Mouse (Mus musculus): ENCODE data around the gene Mgat5. TPM values are rescaled to one million over a fixed set of nuclear protein-coding genes. Genes with fewer than 3 reads are reported as not detected.

Mgat5 gene
- polyA plus RNA-seq, 1 experiment from 2014 or later = 9.6 TPM

DNA sequence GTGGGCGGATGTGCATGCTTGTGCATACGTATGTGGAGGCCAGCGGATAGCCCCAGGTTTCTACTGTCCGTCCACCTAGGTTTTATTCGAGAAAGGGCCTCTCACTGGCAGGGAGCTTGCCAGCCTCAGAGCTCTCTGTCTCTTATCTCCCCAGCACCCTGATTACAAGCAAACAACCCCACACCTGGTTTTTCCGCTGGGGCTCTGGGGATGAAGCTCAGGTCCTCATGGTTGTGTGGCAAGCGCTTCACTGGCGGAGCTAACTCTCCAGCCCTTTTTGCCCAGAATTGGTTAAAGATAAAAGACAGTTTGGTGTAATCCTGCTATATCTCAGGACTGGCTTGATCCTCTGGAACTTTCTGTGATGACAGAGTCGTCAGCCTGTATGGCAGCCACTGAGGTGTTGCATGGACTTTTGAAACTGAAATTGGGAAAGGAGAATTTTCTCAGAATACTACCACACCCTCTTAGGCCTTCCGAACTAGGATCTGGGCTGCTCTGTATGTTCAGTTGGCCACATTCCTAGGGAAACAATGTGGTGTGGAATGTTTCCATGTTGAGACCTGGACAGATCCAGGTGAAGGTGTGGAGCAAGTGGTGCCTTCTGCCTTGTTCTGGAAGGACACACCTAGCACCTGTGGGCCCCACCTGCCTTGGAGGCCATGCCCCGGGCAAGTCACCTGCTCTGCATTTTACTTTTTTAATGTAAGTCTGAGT lies 39.4 kb downstream of the Mgat5 start:
- Histone ChIP-seq H3K4me1 (peaks cover 10% of the 10 kb centered on the region), H3K9ac (no peak overlapping the region), H3K36me3 (no peaks in the 10 kb centered on the region), H3K27me3 (replicated peaks) (no peaks in the 10 kb centered on the region), H3K4me2 (replicated peaks) (no peak overlapping the region), H3K27ac (no peak overlapping the region), H3K9me3 (no peaks in the 10 kb centered on the region), H3K4me3 (no peak overlapping the region)
- 93% methylated on average over 11 of the region's 11 CpGs for WGBS
- ATAC-seq (ENCODE audit: low FRiP score, low read depth) = no peak

DNA sequence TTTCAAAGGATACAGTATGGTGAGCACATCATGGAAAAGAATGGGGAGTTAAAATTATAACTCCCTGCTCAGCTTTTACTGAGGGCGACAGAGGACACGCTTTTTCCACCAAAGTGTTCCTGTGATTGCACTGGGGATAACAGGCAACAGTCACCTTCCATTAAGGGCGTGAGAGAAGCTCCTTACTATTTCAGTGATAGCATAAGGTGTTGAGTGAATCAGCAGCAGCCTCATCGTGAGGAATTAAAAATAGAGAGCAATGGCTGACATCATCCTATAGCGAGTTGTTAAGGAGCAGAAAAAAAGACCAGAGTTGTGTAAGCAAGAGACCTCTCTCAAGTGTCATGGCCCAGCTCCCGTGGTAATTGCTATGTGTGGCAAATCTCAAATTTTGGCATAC lies 41.3 kb downstream of the Mgat5 start:
- Histone ChIP-seq H3K9me3 (no peaks in the 10 kb centered on the region), H3K36me3 (no peaks in the 10 kb centered on the region), H3K4me3 (no peak overlapping the region), H3K4me1 (no peaks in the 10 kb centered on the region), H3K27me3 (replicated peaks) (no peaks in the 10 kb centered on the region), H3K4me2 (replicated peaks) (no peak overlapping the region), H3K27ac (no peak overlapping the region), H3K9ac (no peak overlapping the region)
- no peak for ATAC-seq (ENCODE audit: low FRiP score, low read depth)
- 92% methylated on average over 6 of the region's 6 CpGs for WGBS

- H3K9me3 ChIP-seq = no peaks in the 10 kb centered on the region
- H3K4me1 ChIP-seq = no peaks in the 10 kb centered on the region
- no peak overlapping the region for H3K4me3 ChIP-seq
- no peak overlapping the region for H3K9ac ChIP-seq
- whole genome bisulfite sequencing = 84% methylated on average over 1 of the region's 1 CpGs
- H3K36me3 ChIP-seq = no peaks in the 10 kb centered on the region; the same call in 1 of the 2 replicates
- no peak overlapping the region for H3K4me2 ChIP-seq (replicated peaks)
- H3K27ac ChIP-seq = no peak overlapping the region
- no peak for ATAC-seq (ENCODE audit: low FRiP score, low read depth)
- H3K27me3 ChIP-seq (replicated peaks) = no peaks in the 10 kb centered on the region
Measured at GRCm38 (mm10) chr1:127248433-127248832, 43.6 kb downstream of the Mgat5 start.

- H3K4me1 ChIP-seq = no peaks in the 10 kb centered on the region
- H3K9ac ChIP-seq = no peak overlapping the region
- ATAC-seq (ENCODE audit: low FRiP score, low read depth) = no peak
Measured at GRCm38 (mm10) chr1:127249621-127250020, 44.8 kb downstream of the Mgat5 start.

GRCm38 (mm10) chr1:127250313-127250712 lies 45.5 kb downstream of the Mgat5 start:
- H3K27ac ChIP-seq = no peak overlapping the region
- H3K9ac ChIP-seq = no peak overlapping the region
- H3K27me3 ChIP-seq (replicated peaks) = no peaks in the 10 kb centered on the region
- no peak overlapping the region for H3K4me3 ChIP-seq
- no peaks in the 10 kb centered on the region for H3K4me1 ChIP-seq
- H3K9me3 ChIP-seq = no peaks in the 10 kb centered on the region
- no peaks in the 10 kb centered on the region; the same call in 1 of the 2 replicates for H3K36me3 ChIP-seq
- no peak overlapping the region for H3K4me2 ChIP-seq (replicated peaks)
- no peak for ATAC-seq (ENCODE audit: low FRiP score, low read depth)

More at GRCm38 (mm10) chr1:127249621-127250020, 44.8 kb downstream of the Mgat5 start:
- no peak overlapping the region for H3K4me3 ChIP-seq
- H3K4me2 ChIP-seq (replicated peaks) = no peak overlapping the region
- H3K27ac ChIP-seq = no peak overlapping the region
- H3K36me3 ChIP-seq = no peaks in the 10 kb centered on the region; the same call in 1 of the 2 replicates
- no peaks in the 10 kb centered on the region for H3K9me3 ChIP-seq
- H3K27me3 ChIP-seq (replicated peaks) = no peaks in the 10 kb centered on the region

GRCm38 (mm10) chr1:127251751-127252150 lies 46.9 kb downstream of the Mgat5 start:
- H3K4me3 ChIP-seq = no peak overlapping the region
- H3K27me3 ChIP-seq (replicated peaks) = no peaks in the 10 kb centered on the region
- no peak overlapping the region for H3K9ac ChIP-seq
- no peaks in the 10 kb centered on the region for H3K4me1 ChIP-seq
- no peaks in the 10 kb centered on the region; the same call in 1 of the 2 replicates for H3K36me3 ChIP-seq
- WGBS = 90% methylated on average over 7 of the region's 7 CpGs
- no peak overlapping the region for H3K4me2 ChIP-seq (replicated peaks)
- ATAC-seq (ENCODE audit: low FRiP score, low read depth) = no peak
- no peaks in the 10 kb centered on the region for H3K9me3 ChIP-seq
- no peak overlapping the region for H3K27ac ChIP-seq

- H3K9me3 ChIP-seq = no peaks in the 10 kb centered on the region
- WGBS = 92% methylated on average over 8 of the region's 8 CpGs
Measured at GRCm38 (mm10) chr1:127257005-127257404, 52.2 kb downstream of the Mgat5 start.

DNA sequence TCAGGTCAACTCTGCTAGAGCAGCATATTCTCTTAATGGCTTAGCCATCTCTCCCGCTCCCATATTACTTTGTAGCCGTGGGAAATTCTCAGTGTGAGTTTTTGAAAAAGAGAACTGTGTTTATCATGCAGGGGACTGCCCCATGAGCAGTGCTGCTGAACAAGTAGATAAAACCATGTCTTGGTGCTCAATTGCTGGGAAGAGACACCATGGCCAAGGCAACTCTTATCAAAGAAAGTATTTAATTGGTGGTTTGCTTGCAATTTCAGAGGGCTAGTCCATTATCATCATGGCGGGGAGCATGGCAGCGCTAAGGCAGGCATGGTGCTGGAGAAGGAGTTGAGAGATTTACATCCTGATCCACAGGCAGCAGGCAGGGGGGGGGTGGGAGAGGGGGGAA lies 54.9 kb downstream of the Mgat5 start:
- 79% methylated on average over 4 of the region's 4 CpGs for WGBS
- ATAC-seq (ENCODE audit: low FRiP score, low read depth) = no peak
- no peaks in the 10 kb centered on the region; the same call in 1 of the 2 replicates for H3K36me3 ChIP-seq
- H3K9me3 ChIP-seq = no peaks in the 10 kb centered on the region
- H3K27me3 ChIP-seq (replicated peaks) = no peaks in the 10 kb centered on the region
- no peak overlapping the region for H3K27ac ChIP-seq
- no peak overlapping the region for H3K4me2 ChIP-seq (replicated peaks)
- H3K4me1 ChIP-seq = peaks cover 6% of the 10 kb centered on the region; the same call in 1 of the 2 replicates
- H3K9ac ChIP-seq = no peak overlapping the region
- no peak overlapping the region for H3K4me3 ChIP-seq

More at GRCm38 (mm10) chr1:127257005-127257404, 52.2 kb downstream of the Mgat5 start:
- Histone ChIP-seq H3K4me2 (replicated peaks) (no peak overlapping the region), H3K4me3 (no peak overlapping the region), H3K36me3 (no peaks in the 10 kb centered on the region; the same call in 1 of the 2 replicates), H3K27me3 (replicated peaks) (no peaks in the 10 kb centered on the region), H3K9ac (no peak overlapping the region), H3K27ac (no peak overlapping the region), H3K4me1 (0 out of 2 replicates have a peak, but pooled peaks cover 3% of the 10 kb centered on the region)
- ATAC-seq (ENCODE audit: low FRiP score, low read depth) = no peak

GRCm38 (mm10) chr1:127260969-127261368 lies 56.2 kb downstream of the Mgat5 start:
- ATAC-seq (ENCODE audit: low FRiP score, low read depth) = no peak
- H3K9ac ChIP-seq = no peak overlapping the region
- H3K36me3 ChIP-seq = no peaks in the 10 kb centered on the region; the same call in 1 of the 2 replicates
- no peaks in the 10 kb centered on the region for H3K27me3 ChIP-seq (replicated peaks)
- H3K4me3 ChIP-seq = no peak overlapping the region
- no peak overlapping the region for H3K4me2 ChIP-seq (replicated peaks)
- 55% methylated on average over 6 of the region's 6 CpGs for WGBS
- no peak overlapping the region for H3K27ac ChIP-seq
- H3K4me1 ChIP-seq = peaks cover 6% of the 10 kb centered on the region; the same call in 1 of the 2 replicates
- H3K9me3 ChIP-seq = no peaks in the 10 kb centered on the region

DNA sequence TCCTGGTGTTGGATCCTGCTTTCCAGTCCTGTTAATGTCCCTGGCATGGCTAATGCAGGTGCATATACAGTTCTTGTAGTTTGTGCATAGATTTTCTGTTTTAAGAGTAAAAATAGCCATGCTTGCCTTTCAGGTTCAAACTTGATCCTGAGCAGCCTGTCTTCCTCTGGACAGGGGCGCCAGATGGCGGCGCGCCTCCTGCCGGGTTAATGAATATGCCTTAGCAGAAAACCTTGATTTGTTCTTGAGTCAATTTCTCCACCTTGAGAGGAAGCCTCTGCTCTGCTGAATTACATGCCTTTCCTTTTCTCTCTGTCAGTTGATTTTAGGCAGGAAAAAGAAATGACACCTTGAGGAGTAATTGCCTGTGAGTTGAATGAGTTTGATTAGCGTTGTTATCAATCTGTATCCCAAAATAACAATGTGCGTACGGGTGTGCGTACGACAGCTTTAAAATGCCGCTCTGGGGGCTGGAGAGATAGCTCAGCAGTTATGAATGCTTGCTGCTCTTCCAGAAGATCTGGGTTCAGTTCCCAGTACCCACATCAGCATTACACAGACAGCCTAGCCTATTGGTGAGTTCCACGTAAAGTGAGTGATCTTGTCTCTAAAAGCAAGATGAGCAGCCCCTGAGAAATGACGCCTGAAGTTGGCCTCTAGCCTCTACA lies 57.5 kb downstream of the Mgat5 start:
- no peak for ATAC-seq (ENCODE audit: low FRiP score, low read depth)
- peaks cover 6% of the 10 kb centered on the region; the same call in 1 of the 2 replicates for H3K4me1 ChIP-seq
- H3K4me2 ChIP-seq (replicated peaks) = no peak overlapping the region
- no peak overlapping the region for H3K27ac ChIP-seq
- no peak overlapping the region for H3K4me3 ChIP-seq
- no peaks in the 10 kb centered on the region for H3K27me3 ChIP-seq (replicated peaks)
- WGBS = 78% methylated on average over 13 of the region's 13 CpGs
- H3K9me3 ChIP-seq = no peaks in the 10 kb centered on the region
- no peak overlapping the region for H3K9ac ChIP-seq
- H3K36me3 ChIP-seq = no peaks in the 10 kb centered on the region

GRCm38 (mm10) chr1:127267985-127268384 lies 63.2 kb downstream of the Mgat5 start:
- ATAC-seq (ENCODE audit: low FRiP score, low read depth) = peak; percentile 69
- Histone ChIP-seq H3K27ac (no peak overlapping the region), H3K9ac (no peak overlapping the region), H3K27me3 (replicated peaks) (no peaks in the 10 kb centered on the region), H3K4me3 (no peak overlapping the region), H3K4me2 (replicated peaks) (no peak overlapping the region), H3K4me1 (no peaks in the 10 kb centered on the region), H3K9me3 (no peaks in the 10 kb centered on the region), H3K36me3 (no peaks in the 10 kb centered on the region)
- 69% methylated on average over 5 of the region's 5 CpGs for WGBS

DNA sequence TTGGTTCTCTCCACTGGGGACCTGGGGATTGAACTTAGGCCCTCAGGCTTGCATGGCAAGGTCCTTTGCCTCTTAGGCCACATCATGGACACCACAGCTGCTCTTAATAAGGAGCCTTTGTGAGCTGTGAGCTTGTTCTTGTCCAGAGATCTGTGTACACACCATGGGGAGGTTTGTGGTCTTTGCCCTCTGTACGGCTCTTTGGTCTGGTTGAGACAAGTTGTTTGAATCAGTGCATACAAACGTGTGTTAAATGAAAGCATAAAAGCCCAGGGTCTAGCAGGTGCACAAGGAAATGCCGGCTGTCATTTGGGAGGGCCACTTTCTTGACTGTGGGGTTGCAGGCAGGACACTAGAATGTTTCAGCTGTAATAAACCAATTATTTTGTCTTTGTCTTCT lies 64.5 kb downstream of the Mgat5 start:
- WGBS = 83% methylated on average over 3 of the region's 3 CpGs
- H3K4me1 ChIP-seq = no peaks in the 10 kb centered on the region

More for the DNA sequence above, 64.5 kb downstream of the Mgat5 start:
- H3K9me3 ChIP-seq = no peaks in the 10 kb centered on the region
- H3K4me2 ChIP-seq (replicated peaks) = no peak overlapping the region
- H3K27ac ChIP-seq = no peak overlapping the region
- ATAC-seq (ENCODE audit: low FRiP score, low read depth) = no peak
- no peaks in the 10 kb centered on the region for H3K27me3 ChIP-seq (replicated peaks)
- no peaks in the 10 kb centered on the region for H3K36me3 ChIP-seq
- H3K4me3 ChIP-seq = no peak overlapping the region
- H3K9ac ChIP-seq = no peak overlapping the region
